Mouse (Mus musculus) testis, adult 2 months (tissue): ENCODE measurements around the gene Phkg1. TPM values are rescaled to one million over a fixed set of nuclear protein-coding genes. Genes with fewer than 3 reads are reported as not detected.
A peak's percentile ranks its signal among the peaks of the same experiment; 100 is the strongest.
"Not testable (repeated sequence)": the region's sequence is repeated elsewhere in the genome, so short reads cannot be mapped to it uniquely, and the experiment has no call there.

Source experiments
- H3K27ac ChIP-seq: fragments of 200-500 bp; 2 replicates; pipeline ENCODE4 v1.5.1; 2012; ENCODE audit warnings: low read depth, low read length; ENCODE audit not compliant: control insufficient read depth, insufficient read depth
- H3K27me3 ChIP-seq: fragments of 200-500 bp; 2 replicates; pipeline ENCODE4 v1.6.1; 2012; ENCODE audit warnings: mild to moderate bottlenecking, low read length, moderate library complexity; ENCODE audit not compliant: control insufficient read depth, insufficient read depth
- H3K36me3 ChIP-seq: fragments of 200-500 bp; 2 replicates; pipeline ENCODE4 v1.6.1; 2012; ENCODE audit warnings: mild to moderate bottlenecking, low read length; ENCODE audit not compliant: control insufficient read depth, insufficient read depth
- H3K4me1 ChIP-seq: fragments of 200-500 bp; 2 replicates; pipeline ENCODE4 v1.6.1; 2012; ENCODE audit warnings: low read length; ENCODE audit not compliant: control insufficient read depth, insufficient read depth
- H3K4me3 ChIP-seq: fragments of 200-500 bp; 2 replicates; pipeline ENCODE4 v1.5.1; 2012; ENCODE audit warnings: low read depth, mild to moderate bottlenecking, low read length, moderate library complexity, mixed read lengths; ENCODE audit not compliant: control insufficient read depth
- CTCF ChIP-seq: fragments of 200-500 bp; IDR thresholded peaks from 2 replicates; pipeline ENCODE4 v1.5.1; 2012; ENCODE audit warnings: low read depth, mild to moderate bottlenecking, inconsistent platforms, low read length, moderate library complexity; ENCODE audit not compliant: control insufficient read depth, insufficient read depth, insufficient replicate concordance
- POLR2A ChIP-seq: fragments of 200-500 bp; IDR thresholded peaks from 2 replicates; pipeline ENCODE4 v1.6.1; 2012; ENCODE audit warnings: low read depth, mild to moderate bottlenecking, inconsistent platforms, low read length, moderate library complexity; ENCODE audit not compliant: control insufficient read depth
- polyA plus RNA-seq: library from polyadenylated mRNA; depleted of rRNA; stranded (reverse); fragments of >200 nt; gene quantifications from 2 replicates; pipeline ENCODE4 v1.2.3, GENCODE M21; 2012

The Phkg1 gene
- polyA plus RNA-seq, 1 experiment: 0.20 TPM

DNA sequence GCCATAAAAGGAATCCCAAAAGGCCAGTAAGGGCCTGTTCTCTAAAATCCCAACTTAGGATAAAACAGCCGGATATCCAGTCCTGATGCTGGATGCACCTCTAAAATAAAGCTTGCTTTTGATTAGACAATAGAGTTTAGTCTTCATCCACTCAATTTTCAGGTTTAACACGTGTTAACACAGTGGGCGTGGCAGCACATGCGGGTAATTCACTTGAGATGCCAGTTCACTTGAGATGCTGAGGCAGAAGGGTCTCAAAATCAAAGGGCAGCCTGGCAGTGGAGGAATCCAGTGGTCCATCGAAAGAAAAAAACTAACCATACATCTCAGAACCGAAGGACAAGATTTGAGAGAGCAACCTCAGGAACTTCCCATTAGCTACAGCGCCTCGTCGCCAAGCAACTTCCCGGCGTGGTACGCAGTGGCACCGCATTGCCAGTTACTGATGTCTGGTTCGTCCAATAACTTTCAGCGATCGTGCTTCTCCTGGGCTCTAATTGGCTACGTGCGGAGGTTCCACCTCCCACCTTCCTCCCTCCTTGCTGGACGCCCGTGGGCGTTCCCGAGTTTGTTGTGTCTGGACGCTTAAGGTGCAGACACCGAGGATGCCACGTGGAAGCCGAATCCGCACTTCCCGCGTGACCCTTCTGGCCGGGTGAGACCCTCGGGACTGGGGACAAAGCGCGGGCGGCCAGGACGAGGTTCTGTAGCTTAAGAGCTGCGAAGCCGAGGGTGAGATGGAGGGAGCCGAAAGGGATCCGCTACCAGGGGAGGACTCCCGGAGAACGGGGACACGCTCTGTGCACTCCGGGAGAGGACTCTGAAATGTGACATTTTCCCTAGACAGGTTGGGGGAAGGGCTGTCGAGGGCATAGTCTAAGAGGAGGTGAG lies 2.9 kb downstream of the Phkg1 start, which contains the start of gene Zbed5:
Zbed5 (plus strand) TSS at position 526 of the 891 bp plus-strand sequence.
- peak within 1 kb of the TSS; percentile 93 for H3K4me3 ChIP-seq
- peak; percentile 70; the same call in 1 of the 2 replicates for TF ChIP-seq POLR2A
- TF ChIP-seq CTCF: no peak
- H3K4me1 ChIP-seq: peaks cover 2% of the 10 kb centered on the region
- no peaks in the 10 kb centered on the region for H3K36me3 ChIP-seq
- peak within 1 kb of the TSS; percentile 68 for H3K27ac ChIP-seq
- H3K27me3 ChIP-seq: no peaks in the 10 kb centered on the region

DNA sequence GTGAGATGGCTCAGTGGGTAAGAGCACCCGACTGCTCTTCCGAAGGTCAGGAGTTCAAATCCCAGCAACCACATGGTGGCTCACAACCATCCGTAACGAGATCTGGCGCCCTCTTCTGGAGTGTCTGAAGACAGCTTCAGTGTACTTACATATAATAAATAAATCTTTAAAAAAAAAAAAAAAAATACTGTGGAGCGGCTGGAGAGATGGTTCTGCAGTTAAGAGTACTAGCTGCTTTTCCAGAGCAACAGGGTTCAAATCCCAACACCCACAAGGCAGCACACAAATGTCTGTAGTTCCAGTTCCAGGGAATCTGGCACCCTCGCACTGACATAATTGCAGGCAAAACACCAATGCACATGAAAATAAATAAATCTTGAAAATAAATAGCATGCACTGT lies 8.0 kb downstream of the Phkg1 start:
- not testable (repeated sequence) for H3K36me3 ChIP-seq, H3K4me3 ChIP-seq, H3K27me3 ChIP-seq, H3K27ac ChIP-seq, H3K4me1 ChIP-seq

DNA sequence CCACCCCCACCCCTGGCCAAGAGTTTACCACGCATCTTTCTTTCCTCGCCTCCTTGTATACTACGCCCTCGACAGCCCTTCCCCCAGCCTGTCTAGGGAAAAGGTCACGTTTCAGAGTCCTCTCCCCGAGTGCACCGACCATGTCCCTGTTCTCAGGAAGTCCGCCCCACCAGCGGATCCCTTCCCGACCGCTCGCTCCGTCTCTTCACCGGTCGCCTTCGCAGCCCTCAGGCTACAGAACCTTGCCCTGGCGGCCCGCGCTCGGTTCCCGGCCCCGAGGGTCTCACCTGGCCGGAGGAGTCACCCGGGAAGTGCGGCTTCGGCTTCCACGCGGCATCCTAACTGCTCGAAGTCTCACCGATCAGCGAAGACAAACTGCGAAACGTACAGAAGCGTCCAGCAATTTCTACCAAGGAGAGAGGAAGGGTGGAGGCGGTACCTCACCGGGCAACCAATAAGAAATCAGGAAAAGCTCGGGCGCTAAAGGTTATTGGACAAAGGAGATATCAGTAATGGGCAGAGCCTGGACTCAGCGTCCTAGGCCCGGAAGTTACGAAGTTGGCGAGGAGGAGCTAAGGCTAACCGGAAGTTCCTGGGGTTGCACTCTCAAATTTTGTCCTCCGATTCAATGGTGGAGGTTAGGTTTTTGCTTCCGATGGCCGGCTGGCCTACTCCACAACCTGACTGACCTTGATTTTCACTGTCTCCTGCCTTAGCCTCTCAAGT lies 11.3 kb downstream of the Phkg1 start, which contains the start of gene Chchd2:
Chchd2 (minus strand) TSS at position 560 of the 726 bp plus-strand sequence.
- Histone ChIP-seq H3K36me3 (0 out of 2 replicates have a peak, but pooled peaks cover 1% of the 10 kb centered on the region), H3K4me3 (peak within 1 kb of the TSS; percentile 90), H3K4me1 (peaks cover 4% of the 10 kb centered on the region), H3K27me3 (no peaks in the 10 kb centered on the region), H3K27ac (peak within 1 kb of the TSS; percentile 95)
- no peak for TF ChIP-seq CTCF
- peak; percentile 86 for TF ChIP-seq POLR2A

DNA sequence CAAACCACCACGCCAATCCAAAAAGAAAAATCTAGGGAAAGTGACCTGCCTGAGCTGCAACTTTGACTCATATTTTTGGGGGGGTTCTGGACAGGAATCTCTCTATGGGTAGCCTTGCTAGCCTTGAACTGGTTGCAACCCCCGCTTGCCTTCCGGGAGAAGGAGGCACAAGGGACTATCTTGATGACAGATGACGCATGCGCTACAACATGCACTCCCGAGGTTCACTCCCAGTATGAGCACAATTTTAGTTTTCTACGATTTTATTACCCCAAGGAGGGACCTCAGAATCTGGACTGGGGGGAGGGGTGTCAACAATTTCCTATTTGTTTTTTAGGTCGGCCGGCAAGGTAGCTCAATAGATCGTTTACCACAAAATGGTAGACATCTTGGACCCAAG lies 12.1 kb downstream of the Phkg1 start:
- peaks cover 4% of the 10 kb centered on the region for H3K4me1 ChIP-seq
- H3K36me3 ChIP-seq: peaks cover 3% of the 10 kb centered on the region; the same call in 1 of the 2 replicates
- H3K27me3 ChIP-seq: no peaks in the 10 kb centered on the region
- H3K27ac ChIP-seq: peak overlapping the region; percentile 49; the same call in 1 of the 2 replicates
- TF ChIP-seq CTCF (no peak), POLR2A (no peak)
- H3K4me3 ChIP-seq: peak overlapping the region; percentile 72

DNA sequence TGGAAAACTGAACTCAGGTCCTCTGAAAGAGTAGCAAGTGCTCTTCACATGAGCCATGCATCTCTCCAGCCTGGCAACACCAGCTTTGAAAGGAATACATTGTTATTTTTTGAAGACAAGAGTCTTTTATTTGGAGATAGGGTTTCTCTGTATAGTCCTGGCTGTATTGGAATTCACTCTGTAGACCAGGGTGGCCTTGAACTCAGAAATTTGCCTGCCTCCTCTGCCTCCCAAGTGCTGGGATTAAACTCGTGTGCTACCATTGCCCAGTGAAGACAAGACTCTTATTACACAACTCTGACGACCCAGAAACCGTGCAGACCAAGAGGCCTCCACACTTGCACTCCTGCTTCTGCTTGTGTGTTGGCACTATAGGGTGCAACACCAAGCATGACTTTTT lies 18.5 kb downstream of the Phkg1 start:
- Histone ChIP-seq H3K4me1 (no peaks in the 10 kb centered on the region), H3K36me3 (peaks cover 3% of the 10 kb centered on the region; the same call in 1 of the 2 replicates), H3K27me3 (no peaks in the 10 kb centered on the region), H3K27ac (no peak overlapping the region), H3K4me3 (no peak overlapping the region)
- no peak for TF ChIP-seq POLR2A
- TF ChIP-seq CTCF: no peak

DNA sequence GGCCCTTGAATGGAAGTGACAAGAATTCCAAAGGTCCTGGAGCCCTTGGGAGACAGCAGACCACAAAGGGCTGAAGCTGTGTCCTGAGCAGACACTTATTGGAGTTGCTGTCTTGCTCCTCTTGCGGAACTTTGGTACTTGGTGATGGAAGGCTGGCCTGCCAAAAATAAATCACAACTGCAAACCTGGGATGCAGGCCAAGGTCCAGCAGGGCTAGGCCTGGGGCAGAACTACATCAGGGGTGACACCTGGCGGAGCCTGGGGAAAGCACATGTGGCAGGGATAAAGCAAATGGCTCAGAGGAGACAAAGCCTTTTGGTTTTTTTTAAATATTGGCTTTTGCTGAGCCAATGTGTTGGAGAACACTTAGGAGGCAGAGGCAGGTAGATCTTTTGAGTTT lies 19.4 kb downstream of the Phkg1 start:
- H3K36me3 ChIP-seq: peaks cover 3% of the 10 kb centered on the region; the same call in 1 of the 2 replicates
- no peaks in the 10 kb centered on the region for H3K4me1 ChIP-seq
- no peaks in the 10 kb centered on the region for H3K27me3 ChIP-seq
- no peak overlapping the region for H3K27ac ChIP-seq
- TF ChIP-seq CTCF: peak; percentile 48; the same call in 1 of the 2 replicates
- TF ChIP-seq POLR2A: no peak
- no peak overlapping the region for H3K4me3 ChIP-seq
